Mouse (Mus musculus) ES-CJ7 (cell line): ENCODE data around the gene Atg4c.

Source experiments
- DNase-seq: peaks from one replicate; pipeline ENCODE4 v3.0.0; 2011; ENCODE audit warnings: low read depth, low spot score

Atg4c gene

DNA sequence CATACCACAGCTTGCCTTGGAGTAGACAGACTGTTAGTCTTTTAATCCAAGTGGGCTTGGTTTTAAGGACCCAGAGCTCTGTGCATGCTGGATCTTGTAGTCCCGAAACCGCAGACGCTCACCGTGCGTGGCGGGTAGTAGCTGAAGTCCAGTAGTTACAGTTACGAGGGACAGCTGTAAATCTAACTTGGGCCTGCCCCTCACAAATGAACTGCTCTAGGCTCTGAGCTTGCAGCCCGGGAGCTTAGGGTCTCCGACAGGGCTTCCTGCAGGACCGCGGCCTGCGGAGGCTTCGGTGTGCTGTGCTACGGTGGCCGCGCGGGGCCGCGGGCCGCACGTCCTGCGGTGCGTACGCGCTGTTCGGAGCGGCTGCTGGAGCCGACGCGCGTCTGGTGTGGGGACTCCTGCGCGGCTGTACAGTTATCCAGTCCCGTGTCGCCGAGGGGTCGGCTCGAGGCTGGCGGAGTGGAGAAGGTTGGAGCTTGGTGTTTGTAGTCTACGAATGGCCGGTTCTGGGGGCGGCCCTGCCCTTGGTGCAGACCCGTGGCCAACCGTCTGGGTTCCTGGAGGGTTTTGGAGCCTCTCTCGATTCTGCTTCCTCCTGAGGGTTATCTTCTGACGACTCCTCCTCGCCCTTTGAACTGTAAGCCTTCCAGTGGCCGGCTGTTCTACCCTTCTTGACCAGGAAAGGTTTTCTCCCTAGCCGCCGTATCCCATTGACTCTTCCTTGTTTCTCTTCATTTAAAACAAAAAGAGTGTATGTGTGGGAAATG is at the start of gene Atg4c:
Gene Atg4c (plus strand): TSS at position 125 of the 773 bp plus-strand sequence.
- peak; percentile 81 for DNase-seq

DNA sequence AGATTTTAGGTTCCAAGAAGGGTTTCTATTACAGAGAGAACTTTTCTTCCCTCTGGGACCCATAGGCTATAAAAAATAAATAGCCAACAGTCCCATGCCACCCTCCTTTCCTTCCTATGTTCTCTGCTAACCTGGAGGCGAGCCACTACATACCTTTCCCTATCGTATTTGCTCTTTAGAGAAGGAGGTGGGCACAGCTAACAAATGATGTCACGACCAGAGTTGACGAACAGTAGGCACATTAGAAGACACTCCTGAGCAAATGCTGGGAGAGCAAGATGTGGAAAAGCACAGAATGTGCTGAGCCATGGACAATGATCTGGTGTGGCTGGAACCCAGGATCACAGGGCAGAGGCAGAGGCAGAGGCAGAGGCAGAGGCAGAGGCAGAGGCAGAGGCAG is 42.3 kb upstream of the Atg4c start:
- no peak for DNase-seq

DNA sequence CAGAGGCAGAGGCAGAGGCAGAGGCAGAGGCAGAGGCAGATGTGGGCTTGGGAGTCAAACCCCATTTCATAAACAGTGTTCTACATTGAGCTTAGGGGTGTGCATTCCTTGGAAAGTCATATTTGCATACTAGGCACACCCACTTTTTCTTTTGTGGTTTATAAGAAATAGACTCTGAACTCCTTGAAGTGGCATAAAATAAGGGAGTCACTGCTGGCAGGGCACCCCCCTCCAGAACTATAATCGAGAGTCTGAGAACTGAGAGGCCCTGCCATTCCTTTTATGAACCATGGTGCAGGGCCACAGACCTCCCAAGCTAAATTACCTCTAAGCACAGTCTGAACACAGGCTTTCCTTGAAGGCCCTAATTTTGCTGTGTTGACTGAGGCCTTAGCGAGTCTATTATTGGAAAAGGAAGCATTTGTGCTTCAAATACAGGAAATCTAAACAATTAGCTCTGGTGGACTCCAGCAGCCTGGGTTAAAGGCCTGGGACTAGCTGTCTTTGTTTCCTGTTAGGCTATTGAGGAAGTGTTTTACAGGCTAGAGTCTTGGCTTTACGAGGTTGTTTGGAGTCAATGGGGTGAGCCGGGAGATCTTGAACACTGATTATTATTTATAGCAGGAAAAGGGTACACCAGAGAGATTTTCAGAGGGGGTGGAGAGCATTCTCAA is 41.7 kb upstream of the Atg4c start:
- no peak for DNase-seq

DNA sequence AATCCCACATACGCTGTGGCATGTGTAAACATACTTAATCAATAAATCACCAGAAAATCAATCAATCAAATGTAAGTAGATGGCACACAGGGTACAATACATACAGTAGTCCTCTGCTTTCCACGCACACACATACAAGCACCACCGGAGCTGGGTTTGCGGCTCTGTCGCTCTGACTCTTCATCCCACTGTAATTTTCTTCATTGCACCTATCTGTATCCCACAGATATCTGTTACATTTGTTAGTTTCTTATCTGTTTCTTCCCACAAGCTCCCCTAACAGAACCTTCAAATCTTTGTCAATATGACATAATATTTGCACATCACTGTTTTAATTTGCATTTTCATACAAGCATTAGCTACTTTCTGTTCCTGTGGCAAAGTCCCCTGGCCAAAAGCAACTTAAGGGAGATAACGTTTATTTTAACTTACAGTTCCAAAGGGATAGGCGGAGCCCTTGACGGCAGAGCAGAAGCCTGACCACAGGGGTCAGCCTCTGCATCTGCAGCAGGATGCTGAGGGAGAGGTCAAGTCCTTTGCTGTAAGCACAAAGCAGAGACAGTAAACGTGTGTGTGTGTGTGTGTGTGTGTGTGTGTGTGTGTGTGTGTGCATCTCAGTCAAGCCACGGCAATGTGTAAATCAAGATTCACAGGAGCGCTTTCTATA is 37.0 kb upstream of the Atg4c start:
- DNase-seq: no peak

DNA sequence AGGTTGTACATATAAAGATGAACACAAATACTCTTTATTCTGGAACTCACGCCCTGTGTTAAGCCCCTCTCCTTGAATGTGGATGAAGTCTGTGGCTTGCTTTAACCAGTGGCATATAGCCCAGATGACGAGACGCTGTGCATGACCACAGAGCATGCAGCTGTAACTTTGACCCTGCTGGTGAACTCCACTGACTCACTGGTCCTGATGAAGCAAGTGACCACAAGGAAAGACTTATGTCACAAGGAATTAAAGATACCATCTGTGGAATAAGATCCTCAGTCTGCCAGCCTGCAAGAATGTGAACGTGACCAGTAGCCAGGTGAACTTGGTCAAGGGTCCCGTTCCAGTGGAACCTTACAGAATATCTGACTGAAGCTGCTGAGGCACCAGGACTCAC is 35.2 kb upstream of the Atg4c start:
- no peak for DNase-seq

DNA sequence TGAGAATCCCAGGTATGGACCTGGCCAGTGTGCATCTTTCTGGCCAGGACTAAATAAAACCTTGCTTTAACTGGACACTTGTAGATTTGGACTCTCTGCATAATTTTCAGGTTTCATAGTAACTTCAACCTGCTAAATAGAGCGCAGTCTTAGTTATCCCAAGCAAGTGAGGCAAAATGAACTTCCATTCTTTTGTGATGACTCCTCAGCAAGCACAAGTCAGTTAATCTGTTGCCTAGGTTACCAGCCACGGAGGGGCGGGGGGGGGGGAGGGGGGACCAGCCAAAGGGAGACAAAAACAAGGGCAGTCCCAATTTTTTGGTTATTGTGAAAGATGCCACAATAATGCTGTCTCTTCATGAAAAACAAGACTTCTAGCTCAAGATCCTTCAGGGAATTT is 33.3 kb upstream of the Atg4c start:
- no peak for DNase-seq

DNA sequence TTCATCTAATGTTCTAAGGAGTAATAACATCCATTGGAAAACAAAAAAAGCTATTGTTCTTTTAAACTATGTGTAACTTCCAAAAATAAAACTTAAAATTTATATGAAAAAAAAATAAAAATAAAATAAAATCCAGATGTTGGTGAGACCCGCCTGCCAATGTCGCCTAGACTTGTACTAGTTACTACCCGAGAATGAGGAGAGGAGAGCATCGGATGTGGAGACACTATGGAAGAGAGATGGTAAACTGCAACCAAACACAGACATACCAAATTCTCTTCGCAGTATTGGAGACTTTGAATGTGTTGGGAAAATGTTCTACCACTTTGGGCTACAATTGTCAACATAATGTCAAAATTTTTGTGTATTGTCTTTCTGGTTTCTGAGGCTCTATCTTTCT is 32.8 kb upstream of the Atg4c start:
- DNase-seq: no peak

DNA sequence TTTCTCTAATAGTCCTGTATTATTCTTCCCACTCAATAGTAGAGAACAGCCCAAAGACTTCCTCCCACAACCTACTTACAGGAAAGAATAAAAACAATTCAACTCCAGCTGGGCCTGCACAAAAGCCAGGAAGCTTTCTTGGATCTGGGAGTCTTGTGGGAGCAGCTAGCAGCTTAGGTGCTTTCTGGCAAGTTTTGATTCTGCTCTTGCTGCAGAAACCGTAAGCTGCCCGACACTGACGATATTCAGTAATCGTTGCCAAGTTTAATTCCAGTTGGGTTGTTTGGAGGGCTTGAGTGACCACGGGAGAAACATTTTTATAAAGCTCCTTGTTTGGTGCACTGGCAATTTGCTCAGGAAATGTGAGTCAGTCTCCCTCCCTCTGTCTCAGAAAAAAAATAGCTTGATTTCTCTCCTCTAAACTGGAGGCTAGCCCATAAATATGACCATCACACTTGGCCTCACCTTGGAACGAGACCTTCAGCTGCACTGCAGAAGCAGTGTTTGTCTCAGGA is 32.2 kb upstream of the Atg4c start:
- DNase-seq: peak; percentile 91

DNA sequence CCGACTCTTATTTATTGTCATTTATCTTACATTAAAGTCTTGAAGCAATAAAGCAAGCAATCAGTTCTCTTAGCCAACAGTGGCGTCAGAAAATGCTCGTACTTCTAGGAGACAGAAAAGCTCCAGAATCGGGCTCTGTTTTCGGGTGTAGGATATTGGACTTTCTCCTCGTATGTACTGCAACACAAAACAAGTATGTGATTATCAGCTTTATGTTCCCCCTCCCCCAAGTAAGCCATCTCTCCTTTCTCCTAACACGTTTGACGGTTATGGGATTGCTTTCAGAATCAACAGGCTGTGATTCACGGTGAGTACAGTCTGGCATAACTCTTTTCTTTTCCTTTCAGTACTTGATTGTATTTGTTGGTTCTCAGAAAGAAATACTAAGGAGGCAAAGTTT is 30.7 kb upstream of the Atg4c start:
- DNase-seq: no peak

DNA sequence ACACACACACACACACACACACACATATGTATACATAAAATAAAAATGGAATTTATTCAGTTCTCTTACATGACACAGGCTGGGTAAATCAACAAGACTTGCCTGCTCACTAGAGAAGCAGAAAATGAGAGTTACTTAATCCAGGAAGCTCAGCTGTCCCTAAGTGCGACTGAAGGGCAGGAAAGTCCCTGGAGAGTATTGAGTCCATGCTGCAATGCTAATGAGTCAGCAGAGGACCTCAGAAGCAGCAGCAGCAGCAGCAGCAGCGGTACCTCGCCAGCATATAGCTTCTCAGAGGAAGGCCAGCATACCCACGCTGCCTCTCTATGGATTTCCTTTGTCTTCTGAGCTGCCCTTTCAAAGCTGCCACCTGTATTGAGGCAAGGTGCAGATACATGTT is 30.2 kb upstream of the Atg4c start:
- DNase-seq: no peak

DNA sequence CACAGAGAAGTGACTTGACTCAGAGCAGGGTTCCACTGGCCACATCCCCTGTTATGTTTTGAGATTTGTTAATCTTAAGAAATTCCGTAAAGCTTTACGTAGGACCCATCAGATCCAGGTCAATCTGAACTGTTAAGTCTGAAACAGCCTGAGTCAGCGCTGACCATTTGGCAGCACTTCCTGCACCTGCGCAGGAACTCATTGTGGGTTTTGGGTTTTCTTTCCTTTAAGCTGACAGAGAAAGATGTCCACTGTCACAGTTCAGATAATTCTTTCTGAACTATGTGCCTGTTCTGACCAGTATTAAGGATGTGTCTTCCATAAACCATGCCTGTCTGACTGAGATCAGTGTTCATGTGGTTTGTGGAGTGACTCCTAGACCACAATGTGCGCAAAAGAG is 24.9 kb upstream of the Atg4c start:
- DNase-seq: no peak

DNA sequence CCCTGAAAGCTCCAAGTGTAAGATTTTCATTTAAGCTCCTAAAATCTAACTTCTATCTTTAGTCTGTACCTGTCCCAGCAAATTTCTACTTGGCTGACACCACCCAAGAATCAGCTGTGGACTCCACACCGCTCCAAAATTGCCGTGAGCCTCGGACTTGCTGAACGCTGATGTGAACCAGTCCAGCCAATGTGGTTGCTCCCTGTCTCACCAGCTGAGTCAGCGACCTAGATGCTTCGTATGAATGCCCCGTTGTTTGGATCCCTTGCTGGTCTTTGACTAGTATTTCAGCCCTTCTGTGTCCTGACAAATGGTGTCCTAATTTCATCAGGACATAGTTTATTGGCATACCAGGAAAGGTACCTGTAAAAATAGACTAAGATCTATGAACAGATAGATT is 19.5 kb upstream of the Atg4c start:
- no peak for DNase-seq

DNA sequence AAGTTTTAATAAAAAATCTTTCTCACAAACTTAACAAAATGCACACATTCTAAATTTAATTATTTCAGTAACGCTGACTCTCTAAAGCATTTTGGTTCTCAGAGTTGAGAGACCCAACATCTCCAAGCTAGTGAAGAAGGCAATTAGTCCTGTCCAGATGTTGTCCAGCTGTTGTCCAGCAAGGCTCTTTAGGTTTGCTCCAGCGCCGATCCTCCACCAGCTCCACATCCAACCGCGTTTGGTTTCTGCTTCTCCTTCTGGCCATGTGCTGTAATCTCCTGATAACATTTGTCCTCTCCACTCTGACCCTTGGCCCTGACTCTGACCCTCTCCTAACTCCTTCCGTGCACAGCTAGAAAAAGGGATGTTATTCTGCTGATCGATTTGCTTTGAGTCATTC is 16.9 kb upstream of the Atg4c start:
- no peak for DNase-seq

DNA sequence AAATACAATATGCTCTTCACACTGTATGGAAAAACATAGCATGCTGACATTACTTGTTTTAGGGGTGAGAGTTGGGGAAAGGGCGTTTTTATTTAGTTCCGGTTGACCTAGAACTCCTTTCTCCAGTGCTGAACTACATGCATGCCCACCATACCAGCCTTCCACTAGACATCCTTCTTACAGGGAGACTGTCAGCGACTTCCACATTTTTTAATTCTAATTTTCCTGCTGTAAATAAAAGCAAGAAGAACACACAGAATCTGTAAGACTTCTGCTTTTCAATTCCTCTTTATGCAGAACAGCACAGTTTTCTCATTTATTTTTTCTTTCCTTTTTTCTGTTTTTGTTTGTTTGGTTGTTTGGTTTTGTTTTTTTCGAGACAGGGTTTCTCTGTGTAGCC is 16.5 kb upstream of the Atg4c start:
- DNase-seq: no peak

DNA sequence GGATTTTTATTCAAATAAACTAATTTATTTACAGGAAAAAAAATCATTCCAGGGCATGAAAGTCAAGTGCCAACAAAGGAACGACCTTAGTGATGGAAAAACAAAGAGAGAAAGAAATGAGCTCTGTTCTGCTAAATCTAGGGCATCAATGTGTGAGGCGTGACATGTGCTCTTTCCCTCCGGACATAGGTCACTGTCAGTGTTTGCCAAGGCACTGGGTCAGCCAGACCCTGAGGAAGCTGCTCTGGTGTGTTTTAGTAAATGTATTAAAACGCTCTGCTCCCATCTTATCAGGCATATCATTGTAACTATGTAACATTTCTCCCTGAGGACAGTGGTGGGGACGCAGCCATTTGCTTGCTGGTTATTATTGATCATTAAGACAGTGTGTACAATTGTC is 14.9 kb upstream of the Atg4c start:
- no peak for DNase-seq

DNA sequence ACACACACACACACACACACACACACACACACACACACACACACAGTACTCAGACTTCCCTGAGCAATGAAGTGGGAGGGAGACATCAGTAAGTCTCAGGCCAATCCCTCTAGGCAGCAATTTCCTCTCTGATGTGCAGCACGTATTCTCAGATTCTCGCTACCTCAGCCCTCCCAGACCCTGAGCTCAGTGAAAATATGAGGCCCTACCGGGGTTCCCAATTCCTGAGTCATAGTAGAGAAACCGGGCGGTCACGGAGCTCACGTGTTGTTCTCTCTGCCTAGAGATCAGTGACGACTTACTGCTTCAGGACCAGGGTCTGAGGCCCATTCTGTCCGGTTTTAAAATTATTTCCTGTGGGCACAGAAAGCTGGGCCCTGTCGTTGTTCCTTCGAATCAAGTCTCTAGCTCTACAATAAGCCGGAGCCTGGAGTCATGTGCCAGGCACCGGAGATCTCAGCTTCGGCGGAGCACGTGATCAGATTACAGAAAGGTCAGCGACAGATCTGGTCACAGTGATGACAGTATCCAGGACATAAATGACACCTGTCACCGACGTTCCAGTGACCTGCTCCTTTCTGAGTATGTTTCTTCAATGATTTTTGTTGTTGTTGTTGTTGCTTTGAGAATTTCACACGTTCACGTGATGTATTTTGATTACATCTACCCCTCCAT is 14.2 kb upstream of the Atg4c start:
- no peak for DNase-seq

DNA sequence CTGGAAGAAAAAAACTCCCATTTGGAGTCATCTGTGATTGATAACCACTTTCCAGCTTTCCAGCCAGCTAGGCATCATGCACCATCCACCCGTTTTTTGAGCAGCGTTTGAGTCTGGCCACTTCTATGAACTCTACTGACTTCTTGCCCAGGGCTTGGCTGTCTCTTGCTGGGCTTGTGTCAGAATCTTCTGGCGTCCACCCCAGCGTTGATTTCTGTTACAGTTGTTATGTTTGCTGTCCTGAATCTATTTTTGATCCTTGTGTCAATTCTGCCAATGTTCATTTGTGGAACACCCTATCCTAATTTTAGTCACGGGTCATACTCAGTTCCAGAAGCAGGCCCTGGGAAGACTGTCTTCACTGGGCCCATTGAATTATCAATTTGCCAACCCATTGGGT is 12.8 kb upstream of the Atg4c start:
- DNase-seq: no peak

DNA sequence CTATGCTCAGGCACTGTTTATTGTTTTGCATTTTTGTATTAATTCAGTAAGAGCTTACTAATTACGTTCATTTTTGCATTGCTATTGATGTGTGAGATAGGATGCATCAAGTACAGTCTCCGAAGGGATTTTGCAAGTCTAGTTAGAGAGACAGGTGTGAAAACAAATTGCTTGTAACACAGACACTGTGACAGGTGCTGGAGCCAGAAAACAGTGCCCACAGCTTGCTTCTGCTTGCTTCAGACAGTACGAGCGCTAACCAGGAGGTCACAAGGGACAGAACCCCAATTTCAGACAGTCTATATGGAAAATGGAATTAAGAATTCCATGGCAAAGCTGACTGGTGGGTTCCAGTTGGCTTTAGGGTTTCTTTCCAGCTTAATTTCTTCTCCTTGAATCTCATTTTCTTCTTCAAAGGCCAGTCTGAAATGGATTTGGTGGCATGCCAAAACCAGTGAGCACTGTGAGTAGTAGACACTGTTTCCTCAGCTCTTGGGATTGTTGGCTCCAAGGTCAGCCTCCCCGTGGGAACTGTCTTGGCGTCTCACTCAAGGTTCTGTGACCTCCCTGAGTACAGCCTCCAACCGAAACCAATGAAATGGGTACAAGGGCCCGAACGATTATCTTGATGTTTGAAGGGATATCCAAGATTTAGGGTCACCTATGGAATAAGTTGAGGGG is 11.9 kb upstream of the Atg4c start:
- no peak for DNase-seq

DNA sequence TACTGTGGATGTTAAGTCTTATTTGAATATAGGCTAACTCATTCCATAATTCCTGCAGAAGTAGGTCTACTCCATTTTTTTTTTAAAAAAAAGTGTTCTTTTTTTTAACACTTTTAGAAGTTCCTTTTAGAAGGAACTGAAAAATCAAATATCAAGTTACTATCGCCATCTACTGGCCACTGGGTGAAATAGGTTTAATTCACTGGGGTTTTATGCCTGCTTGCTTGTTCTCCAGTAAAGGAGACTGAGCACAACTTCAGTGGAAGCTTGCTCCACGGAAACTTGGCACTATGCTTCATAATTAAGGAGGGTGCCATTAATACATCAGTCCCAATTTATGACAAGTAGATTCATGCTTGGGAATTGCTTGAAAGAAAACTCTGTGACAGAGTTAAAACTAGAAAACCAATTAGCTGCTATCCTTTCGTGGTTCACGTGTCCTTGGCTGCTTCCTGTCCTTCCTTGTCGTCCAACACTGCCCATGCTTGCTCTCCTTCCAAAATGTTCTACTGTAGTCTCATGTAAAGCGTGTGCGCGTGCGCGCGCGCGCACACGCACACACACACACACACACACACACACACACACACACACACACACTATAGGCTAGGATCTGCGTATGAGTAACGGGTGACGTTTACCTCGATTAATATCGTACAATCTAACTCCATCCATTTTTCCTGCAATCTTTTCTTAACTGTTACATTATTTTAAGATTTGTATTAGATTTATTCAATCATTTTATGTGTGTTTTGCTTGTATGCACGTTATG is 10.9 kb upstream of the Atg4c start:
- DNase-seq: peak; percentile 59

DNA sequence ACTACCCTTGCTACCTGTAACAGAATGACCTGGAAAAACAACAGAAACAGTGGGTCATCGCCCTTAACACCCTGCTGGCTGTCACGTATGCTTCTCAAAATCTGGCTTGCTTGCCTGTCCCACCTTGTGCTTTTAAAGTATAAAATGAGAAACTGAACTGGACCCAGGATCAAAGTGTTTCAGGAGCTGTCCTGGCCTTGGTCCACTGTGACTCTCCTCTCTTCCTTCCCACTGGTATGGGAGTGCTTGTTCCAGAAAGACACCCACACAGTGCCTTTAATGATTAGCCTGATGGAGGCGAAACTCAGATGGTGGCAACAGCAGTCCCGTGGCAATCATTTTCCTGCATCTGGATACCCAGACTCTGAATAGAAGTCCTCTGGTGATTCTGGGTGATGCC is 9.1 kb upstream of the Atg4c start:
- no peak for DNase-seq

DNA sequence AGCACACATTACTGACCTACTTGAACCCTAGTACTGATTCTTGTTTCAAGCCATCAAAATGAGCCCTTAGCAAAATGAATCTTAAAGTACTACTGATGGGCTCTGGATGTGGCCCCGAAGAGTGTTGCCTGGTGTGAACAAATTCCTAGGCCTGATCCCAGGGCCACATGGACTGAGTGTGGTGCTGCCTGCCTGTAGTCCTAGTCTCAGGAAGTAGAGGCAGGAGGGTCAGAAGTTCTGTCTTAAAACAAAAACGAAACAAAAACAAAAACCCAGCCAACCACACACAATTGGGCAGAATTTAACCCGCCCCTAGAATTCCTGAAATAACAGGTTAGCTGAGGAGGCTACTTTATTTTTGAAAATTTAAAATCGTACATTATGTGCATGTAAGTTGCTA is 8.4 kb upstream of the Atg4c start:
- no peak for DNase-seq
